Mouse (Mus musculus) kidney, adult 9 months (tissue): ENCODE measurements around the gene Macf1.
A peak's percentile ranks its signal among the peaks of the same experiment; 100 is the strongest.

Experiments used
- DNase-seq: peaks from one replicate; pipeline ENCODE4 v3.0.0; 2022

Macf1 gene

GRCm38 (mm10) chr4:123591026-123591635, 93.0 kb downstream of the Macf1 start:
- no peak for DNase-seq

GRCm38 (mm10) chr4:123589496-123589895, 94.7 kb downstream of the Macf1 start:
- peak; percentile 75 for DNase-seq

- DNase-seq = peak; percentile 65
Observed at GRCm38 (mm10) chr4:123588353-123589301, 95.5 kb downstream of the Macf1 start.

- DNase-seq = peak; percentile 64
Observed at GRCm38 (mm10) chr4:123587616-123588015, 96.5 kb downstream of the Macf1 start.

- no peak for DNase-seq
Observed at GRCm38 (mm10) chr4:123584720-123585093, 99.5 kb downstream of the Macf1 start.

- peak; percentile 49 for DNase-seq
Observed at GRCm38 (mm10) chr4:123584084-123584719, 100.0 kb downstream of the Macf1 start.

GRCm38 (mm10) chr4:123577469-123578088, 106.6 kb downstream of the Macf1 start:
- DNase-seq = no peak

- peak; percentile 43 for DNase-seq
Observed at GRCm38 (mm10) chr4:123572434-123573336, 111.5 kb downstream of the Macf1 start.

GRCm38 (mm10) chr4:123571869-123572268, 112.3 kb downstream of the Macf1 start:
- DNase-seq = peak; percentile 40

GRCm38 (mm10) chr4:123565291-123565861, 118.8 kb downstream of the Macf1 start:
- DNase-seq = no peak

GRCm38 (mm10) chr4:123564051-123564791, 119.9 kb downstream of the Macf1 start:
- peak; percentile 31 for DNase-seq

GRCm38 (mm10) chr4:123562177-123562815, 121.9 kb downstream of the Macf1 start:
- DNase-seq = no peak

- no peak for DNase-seq
Observed at GRCm38 (mm10) chr4:123560896-123561295, 123.3 kb downstream of the Macf1 start.

- no peak for DNase-seq
Observed at GRCm38 (mm10) chr4:123558496-123558895, 125.7 kb downstream of the Macf1 start.

- DNase-seq = no peak
Observed at GRCm38 (mm10) chr4:123555251-123555650, 128.9 kb downstream of the Macf1 start.

GRCm38 (mm10) chr4:123552689-123553088, 131.5 kb downstream of the Macf1 start:
- DNase-seq = no peak

GRCm38 (mm10) chr4:123548317-123548716, 135.8 kb downstream of the Macf1 start:
- no peak for DNase-seq

- DNase-seq = no peak
Observed at GRCm38 (mm10) chr4:123543691-123544090, 140.5 kb downstream of the Macf1 start.

- peak; percentile 82 for DNase-seq
Observed at GRCm38 (mm10) chr4:123535271-123535670, 148.9 kb downstream of the Macf1 start.

GRCm38 (mm10) chr4:123532001-123532400, 152.2 kb downstream of the Macf1 start:
- DNase-seq = no peak
